Mouse (Mus musculus): ENCODE data around the gene Tmem41b.
"Not testable (repeated sequence)": the region's sequence is repeated elsewhere in the genome, so short reads cannot be mapped to it uniquely, and the experiment has no call there.

Gene Tmem41b

DNA sequence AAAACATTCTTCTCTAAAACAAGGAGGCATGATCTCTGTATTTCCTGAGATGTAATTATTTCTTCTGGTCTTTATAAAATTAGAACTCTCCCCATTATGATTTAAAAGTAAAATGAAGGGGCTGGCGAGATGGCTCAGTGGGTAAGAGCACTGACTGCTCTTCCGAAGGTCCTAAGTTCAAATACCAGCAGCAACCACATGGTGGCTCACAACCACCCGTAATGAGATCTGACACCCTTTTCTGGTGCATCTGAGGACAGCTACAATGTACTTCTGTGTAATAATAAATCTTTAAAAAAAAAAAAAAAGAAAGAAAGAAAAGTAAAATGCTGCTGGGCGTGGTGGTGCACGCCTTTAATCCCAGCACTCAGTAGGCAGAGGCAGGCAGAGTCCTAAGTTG is 9.6 kb downstream of the Tmem41b start:
- DNase-seq (ENCODE audit: low spot score in 2 of 2), result not testable (repeated sequence)

DNA sequence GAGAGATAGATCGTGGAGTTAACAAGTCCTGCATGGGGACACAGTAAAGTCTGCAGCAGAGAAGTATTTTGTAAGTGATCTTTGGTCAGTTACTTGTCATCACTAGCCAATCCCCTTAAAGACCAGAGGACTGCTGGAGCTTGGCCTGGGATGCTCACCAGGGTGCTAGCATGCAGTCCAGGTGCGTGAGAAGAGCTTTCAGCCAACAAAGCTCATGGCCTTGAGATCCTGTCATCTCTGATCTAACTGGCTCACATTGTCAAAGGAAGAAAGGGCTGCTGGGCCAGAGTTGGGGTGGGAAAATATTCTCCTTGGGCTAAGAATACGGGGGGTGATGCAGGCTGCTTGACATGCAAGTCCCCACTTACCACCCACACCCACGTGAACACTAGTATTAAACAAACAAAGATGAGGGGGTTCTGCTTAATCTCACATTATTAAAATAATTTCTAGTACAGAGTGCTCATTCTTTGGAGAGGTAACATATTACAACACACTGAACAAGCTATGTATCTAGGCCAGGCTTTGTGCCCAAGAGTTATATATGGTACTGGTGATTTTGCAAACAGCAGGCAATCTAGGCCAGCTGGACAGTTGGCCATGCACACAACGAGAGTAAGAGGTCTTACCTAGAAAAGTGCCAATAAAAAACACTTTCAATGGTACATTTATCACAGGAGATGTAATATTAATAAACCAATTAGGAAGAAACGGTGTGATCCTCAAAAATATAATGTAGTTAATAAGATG is 10.6 kb downstream of the Tmem41b start:
- no peak for DNase-seq (ENCODE audit: low spot score in 2 of 2)

DNA sequence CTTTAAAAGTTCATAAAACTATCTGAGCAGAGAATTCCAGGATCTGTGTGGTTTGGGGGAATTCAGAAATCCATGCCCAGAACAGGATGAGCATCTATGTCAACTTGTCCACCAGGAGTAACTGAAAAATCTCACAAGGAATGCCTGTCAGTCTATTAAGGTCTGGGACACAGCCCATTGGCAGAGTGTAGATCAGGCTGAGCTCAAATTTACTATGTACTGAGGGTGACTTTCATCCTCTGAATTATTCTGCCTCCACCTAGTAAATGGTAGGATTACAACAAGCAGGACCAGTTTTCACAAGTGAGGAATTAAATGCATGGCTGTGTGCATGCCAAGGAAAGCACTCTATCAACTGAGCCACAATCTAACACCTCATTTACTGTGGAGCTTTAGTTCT is 17.2 kb downstream of the Tmem41b start:
- no peak for DNase-seq (ENCODE audit: low spot score in 2 of 2)

DNA sequence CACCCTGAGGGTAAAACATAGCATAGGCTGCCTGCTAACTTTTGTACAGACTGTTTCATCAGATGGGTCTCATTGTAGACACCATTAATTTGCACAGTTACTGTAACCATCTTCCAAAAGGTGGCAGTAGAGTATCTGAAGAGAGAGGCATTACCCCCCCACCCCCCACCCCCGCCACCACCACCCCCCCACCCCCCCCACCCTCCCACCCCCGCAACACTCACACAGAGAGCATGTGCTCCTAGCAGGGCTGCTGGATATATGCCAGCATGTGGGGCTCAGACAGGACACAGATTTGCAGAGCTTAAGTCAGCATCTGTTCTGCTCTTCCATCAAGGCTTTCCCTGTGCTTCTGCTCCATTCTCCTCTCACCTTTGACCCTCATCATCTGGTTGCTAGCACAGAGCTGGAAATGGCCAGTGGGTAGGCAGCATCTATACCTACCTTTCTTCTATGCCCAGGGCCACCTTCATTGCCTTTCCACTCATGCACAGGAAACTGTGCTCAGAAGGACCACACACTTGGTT is 17.7 kb downstream of the Tmem41b start:
- no peak for DNase-seq (ENCODE audit: low spot score in 2 of 2)

DNA sequence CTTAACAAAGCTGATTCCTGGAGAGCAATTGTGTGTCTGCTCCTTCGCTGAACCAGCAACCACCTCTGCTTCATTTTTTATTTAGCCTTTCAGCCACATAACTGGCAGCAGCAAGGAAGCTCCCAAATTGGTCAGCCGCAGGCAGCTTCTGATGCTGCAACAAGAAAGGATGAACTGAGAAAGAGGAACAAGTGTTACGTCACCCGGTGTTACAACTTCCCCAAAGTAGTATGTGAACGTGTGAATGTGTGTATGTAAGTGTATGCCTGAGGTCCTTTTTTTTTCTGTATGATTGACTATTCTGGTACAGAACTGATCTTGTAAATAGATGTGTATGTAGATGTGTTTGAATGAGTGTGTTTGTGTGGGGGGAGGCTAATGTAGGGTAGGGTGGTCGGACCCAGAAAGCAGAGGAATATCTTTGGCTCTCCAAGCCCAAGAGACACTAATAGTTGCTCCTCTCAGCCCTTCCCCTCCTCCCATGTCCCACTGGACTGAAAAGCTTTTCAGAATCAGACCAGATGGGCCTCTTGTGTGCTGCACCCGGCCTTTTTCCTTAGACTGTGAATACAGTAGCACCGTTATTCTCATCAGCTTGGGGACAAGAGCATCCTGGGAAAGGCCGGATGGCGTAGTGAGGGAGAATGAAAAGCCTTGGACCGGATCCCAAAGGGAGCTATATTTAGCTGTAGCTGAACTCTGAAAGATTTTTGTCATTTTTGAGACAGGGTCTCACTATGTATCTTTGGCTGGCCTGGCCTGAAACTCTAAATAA is 18.7 kb downstream of the Tmem41b start:
- DNase-seq (ENCODE audit: low spot score in 2 of 2), result peak; percentile 50 to 70

DNA sequence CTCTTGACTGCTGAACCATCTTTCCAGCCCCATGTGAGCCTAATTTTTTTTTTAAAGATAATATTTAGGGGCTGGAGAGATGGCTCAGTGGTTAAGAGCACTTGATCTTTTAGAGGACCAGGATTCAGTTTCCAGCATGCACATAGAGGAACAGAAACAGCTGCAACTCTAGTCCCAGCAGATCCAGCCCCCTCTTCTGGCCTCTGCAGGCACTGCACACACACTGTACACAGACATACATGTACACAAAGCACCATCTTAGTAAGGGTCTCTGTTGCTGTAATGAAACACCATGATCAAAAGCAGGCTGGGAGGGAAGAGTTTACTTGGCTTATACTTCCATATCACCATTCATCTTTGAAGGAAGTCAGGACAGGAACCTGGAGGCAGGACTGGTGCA is 21.1 kb downstream of the Tmem41b start:
- DNase-seq (ENCODE audit: low spot score in 2 of 2), result no peak

DNA sequence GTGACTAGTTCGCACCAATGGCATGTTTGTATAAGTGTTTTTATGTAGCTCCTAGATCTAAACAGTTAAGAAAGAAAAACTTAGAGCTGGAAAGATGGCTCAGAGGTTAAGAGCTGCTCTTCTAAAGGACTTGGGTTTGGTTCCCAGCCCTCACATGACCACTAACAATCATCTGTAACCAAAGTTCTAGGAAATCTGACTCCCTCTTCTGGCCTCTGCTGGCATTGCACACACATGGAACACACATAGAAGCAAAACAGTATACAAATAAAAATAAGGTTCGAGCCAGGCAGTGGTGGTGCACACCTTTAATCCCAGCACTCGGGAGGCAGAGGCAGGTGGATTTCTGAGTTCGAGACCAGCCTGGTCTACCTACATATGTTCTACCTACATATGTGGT is 23.0 kb downstream of the Tmem41b start:
- no peak for DNase-seq (ENCODE audit: low spot score in 2 of 2)

DNA sequence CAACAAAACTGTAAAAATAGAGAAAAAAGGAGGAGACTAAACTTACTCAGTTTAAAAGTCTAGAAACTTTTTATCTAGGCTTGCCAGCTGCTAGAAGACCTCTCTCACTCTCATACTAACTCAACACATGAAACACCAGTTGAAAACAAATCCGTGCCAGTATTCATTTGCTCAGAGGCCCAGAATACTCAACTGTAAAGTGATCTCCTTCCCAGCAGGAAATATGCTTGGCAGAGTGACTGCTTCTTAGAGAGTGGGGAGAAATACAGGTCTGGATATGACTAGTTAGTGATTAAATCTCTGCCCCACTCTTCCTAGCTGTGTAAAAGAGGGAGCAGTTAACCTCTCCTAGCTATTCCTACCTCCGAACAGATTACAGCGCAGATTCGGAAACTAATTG is 24.1 kb downstream of the Tmem41b start:
- no peak for DNase-seq (ENCODE audit: low spot score in 2 of 2)

DNA sequence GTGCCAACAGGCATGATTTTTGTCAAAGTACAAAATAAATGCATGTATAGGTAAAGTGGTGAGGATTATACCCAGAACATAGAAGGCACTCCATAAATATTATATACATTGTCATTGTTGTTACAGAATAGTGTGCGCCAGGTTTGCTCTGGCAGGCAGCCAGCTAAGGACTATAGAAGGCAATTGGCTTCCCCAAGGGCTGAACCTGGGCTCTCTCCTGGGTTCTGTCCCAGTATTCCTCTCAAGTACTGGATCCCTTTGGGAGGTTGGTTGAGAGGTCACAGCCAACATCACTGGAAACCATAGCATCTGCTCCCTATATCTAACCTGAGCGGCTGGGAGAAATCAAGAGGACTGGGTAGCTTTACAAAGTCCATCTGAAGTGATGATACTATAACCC is 25.2 kb downstream of the Tmem41b start:
- DNase-seq (ENCODE audit: low spot score in 2 of 2), result no peak

DNA sequence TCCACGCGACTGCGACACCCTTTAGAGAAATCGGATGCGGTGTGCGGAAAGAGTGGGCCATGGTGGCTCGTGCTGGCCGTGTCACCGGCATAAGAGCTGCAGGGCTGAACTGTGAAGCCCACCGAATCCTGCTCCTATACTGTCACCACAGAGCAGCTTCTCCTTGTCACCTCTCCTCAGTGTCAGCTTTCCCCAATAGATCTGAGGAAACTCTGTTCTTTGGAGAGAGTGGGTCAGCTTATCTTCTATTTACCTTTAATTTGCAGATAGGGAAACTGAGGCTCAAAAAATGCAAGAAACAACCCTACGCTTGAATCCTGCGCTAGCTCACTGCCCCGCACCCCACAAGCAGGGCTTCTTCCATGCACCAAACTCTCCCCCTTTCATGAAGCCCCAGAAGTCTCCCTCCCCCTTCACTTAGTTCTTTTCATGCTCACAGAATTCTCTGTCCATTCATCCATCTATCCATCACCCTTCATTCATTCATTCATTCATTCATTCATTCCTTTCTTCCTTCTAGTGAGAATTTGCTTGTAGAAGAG is 26.0 kb downstream of the Tmem41b start:
- no peak for DNase-seq (ENCODE audit: low spot score in 2 of 2)

DNA sequence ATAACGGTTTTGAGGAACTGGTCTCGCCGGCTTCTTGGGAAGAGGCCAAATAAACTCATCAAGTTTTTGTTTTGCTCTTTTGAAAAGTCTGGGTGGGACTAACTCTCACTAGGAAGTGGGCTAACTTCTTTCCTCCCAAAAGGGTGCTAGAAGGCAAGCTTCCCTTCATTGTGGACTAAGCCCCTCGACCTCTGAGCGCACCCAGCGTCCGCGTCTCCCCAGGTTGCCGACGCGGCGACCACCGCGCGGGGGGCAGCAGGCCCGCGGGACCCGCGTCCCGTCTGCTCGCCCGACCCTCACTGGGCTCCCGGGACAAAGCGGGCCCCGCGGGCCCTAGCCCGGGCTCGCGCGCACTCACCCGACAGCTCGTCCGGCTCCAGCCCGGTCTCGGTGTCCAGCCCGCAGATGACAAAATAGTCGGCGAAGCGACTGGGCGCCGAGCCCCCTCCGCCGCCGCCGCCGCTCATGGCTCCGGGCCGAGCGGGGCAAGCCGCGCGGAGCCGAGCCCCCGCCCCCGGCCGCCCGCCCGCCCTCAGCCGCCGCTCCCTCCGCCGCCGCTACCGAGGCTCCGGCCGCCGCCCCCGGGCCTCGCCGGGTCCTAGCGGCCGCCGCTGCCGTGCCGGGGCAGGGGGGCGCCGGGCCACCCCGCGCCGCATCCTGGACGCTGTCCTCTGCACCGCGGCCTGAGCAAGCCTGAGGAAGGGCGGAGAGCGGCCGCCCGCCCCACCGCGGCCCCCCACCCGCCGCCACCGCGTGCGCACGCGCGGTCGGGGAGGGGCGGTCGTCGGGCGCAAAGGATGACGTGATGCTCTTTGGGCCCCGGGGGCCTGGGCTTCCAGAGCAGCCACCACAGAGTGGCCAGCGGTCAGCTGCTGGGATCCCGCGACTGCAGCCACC is 26.8 kb downstream of the Tmem41b start, which contains the start of gene Dennd5a:
Gene Dennd5a (minus strand): TSS at position 755 of the 897 bp plus-strand sequence.
- peak; percentile 84 to 85 for DNase-seq (ENCODE audit: low spot score in 2 of 2)

DNA sequence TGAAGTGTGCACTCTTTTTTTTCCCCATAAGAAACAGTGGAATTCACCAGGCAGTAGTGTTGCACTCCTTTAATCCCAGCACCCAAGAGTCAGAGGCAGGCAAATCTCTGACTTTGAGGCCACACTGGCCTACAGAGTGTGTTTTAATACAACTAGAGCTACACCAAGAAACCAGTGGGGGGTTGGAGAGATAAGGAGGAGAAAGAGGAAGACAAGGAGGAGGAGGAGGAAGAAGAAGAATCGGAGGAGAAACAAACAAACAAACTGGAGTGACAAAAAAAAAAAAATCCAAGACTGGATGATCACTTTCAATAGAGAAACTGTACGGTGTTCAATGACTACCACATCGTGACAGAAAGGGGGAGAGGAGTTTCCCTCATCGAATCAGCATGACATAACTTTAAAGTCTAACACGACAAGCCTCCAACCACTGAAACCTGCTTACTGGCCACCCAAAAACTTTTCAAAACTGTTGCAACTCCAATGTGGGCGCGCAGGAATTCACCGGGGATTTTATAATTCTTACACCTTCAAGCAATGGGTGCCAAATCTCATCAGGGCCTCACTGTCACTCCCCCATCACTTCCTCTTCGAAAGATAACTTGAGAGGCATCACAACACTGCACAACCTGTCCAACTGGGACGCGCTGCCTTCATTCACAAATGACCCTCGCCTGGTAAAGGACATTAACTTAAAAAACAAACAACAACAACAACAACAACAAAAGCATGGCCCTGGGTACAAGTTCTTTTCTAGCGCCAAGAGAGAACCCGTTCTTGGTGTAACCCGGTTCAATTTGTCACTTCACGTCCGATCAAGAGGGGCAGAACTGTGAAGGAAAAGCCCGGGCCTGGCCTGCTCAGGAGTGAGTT is 27.6 kb downstream of the Tmem41b start:
- DNase-seq (ENCODE audit: low spot score in 2 of 2), result no peak

DNA sequence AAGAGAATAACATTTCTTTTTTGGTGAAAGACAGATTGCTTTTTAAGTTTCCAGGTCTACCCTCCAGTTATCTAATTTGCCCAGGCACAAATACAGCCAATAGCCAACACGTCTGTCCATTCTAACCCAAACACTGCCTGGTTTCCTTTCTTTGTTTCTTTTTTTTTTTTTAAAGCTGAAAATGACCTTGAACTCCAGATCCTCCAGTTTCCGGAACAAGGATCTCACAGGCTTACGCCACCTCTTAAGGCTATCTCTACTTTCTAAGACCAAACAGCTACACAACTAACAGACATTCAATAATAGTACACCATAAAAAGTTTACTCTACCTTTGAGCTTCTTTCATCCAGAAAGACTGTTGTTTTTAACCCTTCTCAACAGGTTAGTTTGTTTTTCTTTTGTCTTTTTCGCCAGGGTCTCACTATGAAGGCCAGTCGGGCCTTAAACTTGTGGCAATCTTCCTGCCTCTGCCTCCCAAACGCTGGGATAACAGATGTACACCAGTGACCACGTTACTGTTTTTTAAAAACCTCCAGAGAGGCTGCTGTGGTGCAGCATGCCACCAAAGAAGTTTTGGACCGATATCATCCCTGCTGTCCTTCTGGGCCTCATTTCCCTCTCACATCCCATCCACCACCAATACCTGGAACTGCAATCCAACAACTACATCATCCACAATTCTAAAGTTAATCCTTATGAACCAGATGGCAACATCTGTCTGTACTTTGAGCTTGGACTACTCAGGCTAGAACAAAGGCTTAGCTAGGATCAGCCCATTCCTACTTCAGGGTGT is 28.5 kb downstream of the Tmem41b start:
- DNase-seq (ENCODE audit: low spot score in 2 of 2), result no peak

DNA sequence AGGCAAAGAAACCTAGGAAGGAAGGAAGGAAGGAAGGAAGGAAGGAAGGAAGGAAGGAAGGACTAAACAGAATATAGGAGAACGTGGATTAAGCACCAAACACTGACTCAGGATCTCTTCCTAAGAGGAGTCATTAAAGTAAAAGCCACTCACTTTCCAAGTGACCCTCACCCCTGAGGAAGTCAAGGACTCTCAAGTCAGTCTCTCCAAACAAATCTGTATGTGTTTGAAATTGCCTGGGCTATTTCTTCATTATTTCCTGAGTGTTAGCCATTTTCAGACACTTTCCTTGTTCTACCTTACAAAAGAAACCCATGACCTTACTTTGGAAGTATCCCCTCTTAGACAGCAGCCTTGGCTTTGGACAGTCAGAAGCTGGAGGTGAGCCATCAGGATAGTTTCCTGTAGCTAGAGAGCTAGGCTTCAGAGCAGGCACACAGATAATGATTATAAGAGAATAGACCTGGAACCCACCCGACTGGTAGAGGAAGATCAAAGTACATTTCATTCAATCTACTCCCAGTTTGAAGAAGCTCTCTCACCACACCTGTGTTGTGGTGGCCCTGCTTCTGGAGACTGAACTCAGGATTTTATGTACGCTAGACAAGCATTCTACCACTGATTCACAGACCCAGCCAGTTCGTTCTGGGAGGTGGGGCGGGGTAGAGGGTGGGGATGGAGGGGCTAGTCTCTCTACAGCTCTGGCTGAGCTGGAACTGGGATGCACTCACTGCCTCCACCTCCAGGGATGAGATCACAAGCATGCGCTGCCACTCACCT is 31.9 kb downstream of the Tmem41b start:
- no peak for DNase-seq (ENCODE audit: low spot score in 2 of 2)

DNA sequence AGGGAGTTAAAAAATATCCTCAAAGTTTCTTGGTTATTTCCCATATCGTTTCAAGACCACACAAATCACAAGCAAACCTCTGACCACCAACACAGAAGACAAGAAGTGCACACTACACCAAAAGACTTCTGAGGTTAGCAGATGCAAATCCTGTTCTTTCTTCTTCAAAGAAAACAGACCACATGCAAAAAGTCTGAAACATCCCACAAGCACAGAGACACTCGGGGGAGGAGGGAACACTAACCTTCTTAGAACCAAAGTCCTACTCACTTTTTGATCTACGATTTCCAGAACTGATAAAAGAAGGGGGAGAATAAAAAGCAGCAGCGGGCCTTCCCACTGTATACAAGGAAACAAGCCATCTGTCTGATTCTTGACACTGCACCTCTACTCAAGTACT is 35.4 kb downstream of the Tmem41b start:
- no peak for DNase-seq (ENCODE audit: low spot score in 2 of 2)

DNA sequence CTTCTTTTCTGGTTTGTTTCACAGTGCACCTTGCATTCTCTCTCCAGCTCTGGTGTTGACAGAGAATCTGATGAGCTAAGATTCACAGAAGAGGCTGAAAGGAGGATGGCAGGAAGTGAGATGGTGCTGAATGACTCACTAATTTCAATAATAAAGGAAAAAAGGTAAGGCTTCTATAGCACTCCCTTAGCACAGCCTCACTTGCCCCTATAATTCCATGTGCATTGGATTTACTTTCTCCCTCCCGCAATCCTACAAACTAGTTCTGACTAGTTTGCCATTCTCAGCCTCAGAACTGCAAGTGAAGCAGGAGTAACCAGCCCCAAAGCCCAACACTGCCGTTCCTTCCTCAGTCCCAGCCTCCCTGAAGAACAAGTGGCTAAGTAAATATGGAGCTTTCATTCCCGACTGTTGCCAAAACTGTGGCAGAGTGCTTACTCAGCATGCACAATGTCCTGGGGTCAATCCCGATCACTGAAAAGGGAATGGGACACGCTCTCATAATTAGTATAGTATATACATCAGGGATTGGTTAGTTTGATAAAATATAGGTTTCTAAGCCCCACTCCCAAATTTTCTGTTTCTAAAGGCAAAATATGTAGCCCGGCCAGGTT is 42.2 kb downstream of the Tmem41b start:
- DNase-seq (ENCODE audit: low spot score in 2 of 2), result no peak

DNA sequence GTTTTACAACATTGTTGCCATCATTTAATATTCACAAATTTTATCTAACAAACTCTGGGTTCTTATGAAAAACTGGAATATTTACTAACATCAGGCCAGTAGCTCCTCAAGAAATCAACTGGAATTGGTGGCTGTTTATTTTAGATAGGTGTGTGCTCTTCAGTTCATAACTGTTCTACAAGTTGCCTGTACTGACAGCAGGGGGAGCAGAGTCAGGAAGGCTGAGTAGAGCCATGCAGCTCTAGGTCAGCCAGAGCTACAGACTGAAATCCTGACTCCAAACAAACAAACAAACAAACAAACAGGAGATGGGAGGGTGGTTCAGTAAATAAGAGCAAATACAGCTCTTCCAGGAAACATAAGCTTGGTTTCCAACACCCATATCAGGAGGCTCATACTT is 57.1 kb downstream of the Tmem41b start:
- no peak for DNase-seq (ENCODE audit: low spot score in 2 of 2)

DNA sequence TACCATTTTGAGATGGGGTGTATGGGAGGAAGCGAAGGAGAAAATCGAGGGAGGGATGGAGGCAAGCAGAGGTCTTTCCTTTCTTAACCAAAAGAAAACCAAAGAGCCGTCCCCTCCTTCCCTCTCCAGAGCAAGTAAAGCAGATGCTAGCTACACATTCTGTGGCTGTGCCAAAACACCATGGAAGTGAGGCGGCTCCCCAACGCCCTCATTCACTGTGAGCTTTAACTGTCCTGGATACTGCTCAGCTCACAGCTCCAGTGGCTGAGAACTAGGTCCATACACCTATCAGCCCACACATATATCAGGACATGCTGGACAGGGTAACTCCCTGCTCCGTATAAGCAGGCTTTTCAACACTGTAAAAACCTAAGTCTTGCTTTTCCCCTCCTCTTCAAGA is 58.4 kb downstream of the Tmem41b start:
- DNase-seq (ENCODE audit: low spot score in 2 of 2), result no peak

DNA sequence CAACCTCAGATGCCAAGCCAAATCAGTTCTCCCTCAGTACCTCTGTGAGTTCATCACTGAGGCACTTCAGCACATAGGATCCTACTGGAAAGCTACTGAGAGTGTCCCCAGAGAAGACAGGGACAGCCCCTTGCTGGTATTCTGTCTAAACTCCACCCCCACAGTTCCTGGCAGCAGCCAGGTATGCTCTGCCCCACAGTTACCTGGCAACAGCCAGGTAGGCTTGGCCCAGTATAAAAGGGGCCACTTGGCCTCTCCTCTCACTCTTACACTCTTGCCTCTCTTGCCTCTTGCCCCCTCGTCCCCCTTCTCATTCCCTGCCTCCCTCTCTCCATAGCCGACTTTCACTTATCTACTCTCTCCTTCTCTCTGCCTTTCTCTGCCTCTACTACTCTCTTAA is 61.8 kb downstream of the Tmem41b start:
- no peak for DNase-seq (ENCODE audit: low spot score in 2 of 2)
